Mouse (Mus musculus): ENCODE results near the gene Nos1. TPM values are rescaled to one million over a fixed set of nuclear protein-coding genes. Genes with fewer than 3 reads are reported as not detected.
"Not testable (repeated sequence)": the region's sequence is repeated elsewhere in the genome, so short reads cannot be mapped to it uniquely, and the experiment has no call there.

Nos1 gene
- polyA plus RNA-seq, 1 experiment: 0.15 TPM

DNA sequence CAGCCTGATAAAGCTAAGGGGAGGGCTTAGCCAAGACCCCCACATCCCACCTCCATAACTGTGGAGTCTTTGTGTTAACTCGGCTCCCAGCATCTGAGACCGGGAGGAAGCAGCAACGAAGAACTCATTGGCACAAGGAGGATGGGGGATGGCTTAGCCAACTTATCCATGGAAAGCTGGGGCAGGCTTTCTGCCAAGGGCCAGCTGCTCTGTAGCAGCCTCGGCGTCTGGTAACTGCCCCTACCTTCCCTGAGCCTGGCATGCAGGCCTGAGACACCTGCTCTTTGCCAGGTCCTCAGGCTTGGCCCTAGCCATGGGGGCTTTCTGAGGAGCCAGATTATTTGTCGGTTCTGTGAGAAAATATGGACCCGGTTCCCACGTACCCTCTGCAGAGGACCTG, 93.0 kb downstream of the Nos1 start:
- WGBS: 81% methylated on average over 8 of the region's 8 CpGs
- no peak overlapping the region for H3K27ac ChIP-seq (ENCODE audit: control insufficient read depth, insufficient read depth, low read depth, low read length, poor library complexity)
- H3K4me1 ChIP-seq (ENCODE audit: control insufficient read depth, insufficient read depth, low read length): no peaks in the 10 kb centered on the region
- no peak overlapping the region for H3K4me3 ChIP-seq (replicated peaks; ENCODE audit: control insufficient read depth, low read depth, low read length)
- TF ChIP-seq POLR2A (IDR thresholded peaks at IDR 0.05; ENCODE audit: borderline replicate concordance, control insufficient read depth, low read depth, low read length): no peak
- no peak for TF ChIP-seq CTCF (IDR thresholded peaks at IDR 0.05; ENCODE audit: control insufficient read depth, insufficient read depth, low read length)

DNA sequence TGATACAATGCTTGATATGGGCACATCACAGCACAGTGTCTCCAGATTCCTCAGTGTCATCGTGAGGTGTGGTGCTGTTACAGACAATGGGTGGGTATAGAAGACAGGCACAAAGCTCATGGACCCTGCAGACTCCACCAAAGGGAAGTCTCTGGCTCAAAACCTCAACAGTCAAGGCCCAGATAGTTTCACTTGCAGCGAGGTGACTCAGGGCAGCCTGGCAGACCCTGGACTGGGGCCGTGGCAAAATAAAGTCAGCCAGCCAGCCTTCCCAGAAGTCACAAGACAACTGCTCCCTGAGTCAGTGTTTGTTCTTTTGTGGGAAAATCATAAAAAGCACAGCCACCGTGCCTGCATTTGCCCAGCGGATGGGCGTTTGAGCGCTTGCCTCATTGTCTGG, 93.4 kb downstream of the Nos1 start:
- TF ChIP-seq CTCF (IDR thresholded peaks at IDR 0.05; ENCODE audit: control insufficient read depth, insufficient read depth, low read length) (no peak), POLR2A (IDR thresholded peaks at IDR 0.05; ENCODE audit: borderline replicate concordance, control insufficient read depth, low read depth, low read length) (no peak)
- Histone ChIP-seq H3K4me1 (ENCODE audit: control insufficient read depth, insufficient read depth, low read length) (no peaks in the 10 kb centered on the region), H3K27ac (ENCODE audit: control insufficient read depth, insufficient read depth, low read depth, low read length, poor library complexity) (no peak overlapping the region), H3K4me3 (replicated peaks; ENCODE audit: control insufficient read depth, low read depth, low read length) (no peak overlapping the region)
- WGBS: 82% methylated on average over 7 of the region's 7 CpGs

- WGBS: 38% methylated on average over 14 of the region's 14 CpGs
- Histone ChIP-seq H3K4me1 (ENCODE audit: control insufficient read depth, insufficient read depth, low read length) (no peaks in the 10 kb centered on the region), H3K4me3 (replicated peaks; ENCODE audit: control insufficient read depth, low read depth, low read length) (no peak overlapping the region), H3K27ac (ENCODE audit: control insufficient read depth, insufficient read depth, low read depth, low read length, poor library complexity) (no peak overlapping the region)
- TF ChIP-seq CTCF (IDR thresholded peaks at IDR 0.05; ENCODE audit: control insufficient read depth, insufficient read depth, low read length): no peak
- TF ChIP-seq POLR2A (IDR thresholded peaks at IDR 0.05; ENCODE audit: borderline replicate concordance, control insufficient read depth, low read depth, low read length): no peak
These were observed 98.3 kb downstream of the Nos1 start for GRCm38 (mm10) chr5:117879136-117879535.

GRCm38 (mm10) chr5:117880916-117881555, 100.2 kb downstream of the Nos1 start:
- TF ChIP-seq CTCF (IDR thresholded peaks at IDR 0.05; ENCODE audit: control insufficient read depth, insufficient read depth, low read length) (no peak), POLR2A (IDR thresholded peaks at IDR 0.05; ENCODE audit: borderline replicate concordance, control insufficient read depth, low read depth, low read length) (no peak)
- WGBS: 87% methylated on average over 9 of the region's 9 CpGs
- H3K27ac ChIP-seq (ENCODE audit: control insufficient read depth, insufficient read depth, low read depth, low read length, poor library complexity): no peak overlapping the region
- H3K4me3 ChIP-seq (replicated peaks; ENCODE audit: control insufficient read depth, low read depth, low read length): no peak overlapping the region
- H3K4me1 ChIP-seq (ENCODE audit: control insufficient read depth, insufficient read depth, low read length): no peaks in the 10 kb centered on the region

- not testable (repeated sequence) for H3K4me1 ChIP-seq (ENCODE audit: control insufficient read depth, insufficient read depth, low read length); H3K4me3 ChIP-seq (replicated peaks; ENCODE audit: control insufficient read depth, low read depth, low read length); H3K27ac ChIP-seq (ENCODE audit: control insufficient read depth, insufficient read depth, low read depth, low read length, poor library complexity)
- 47% methylated on average over 1 of the region's 1 CpGs for WGBS
These were observed 101.6 kb downstream of the Nos1 start for GRCm38 (mm10) chr5:117882411-117882810.

DNA sequence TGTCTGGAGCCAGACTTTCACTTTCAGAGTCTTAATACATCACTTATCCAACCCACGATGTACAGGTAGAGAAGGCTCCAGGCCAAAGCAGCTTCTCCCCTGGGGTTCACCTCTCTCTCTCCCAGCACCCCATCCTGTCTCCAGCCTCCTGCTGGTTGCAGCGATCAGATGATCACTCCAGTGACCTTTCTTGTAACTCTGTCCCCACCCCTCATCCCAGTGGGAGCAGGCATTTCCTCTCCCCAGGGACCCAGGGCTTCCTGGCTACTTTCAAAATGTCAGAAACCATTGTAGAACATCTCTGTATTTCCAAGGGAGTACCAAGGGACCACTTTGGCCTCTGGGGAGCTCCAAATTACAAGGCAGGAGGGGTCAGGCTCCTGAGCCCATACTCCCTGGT, 104.2 kb downstream of the Nos1 start:
- 52% methylated on average over 2 of the region's 2 CpGs for WGBS
- TF ChIP-seq CTCF (IDR thresholded peaks at IDR 0.05; ENCODE audit: control insufficient read depth, insufficient read depth, low read length) (no peak), POLR2A (IDR thresholded peaks at IDR 0.05; ENCODE audit: borderline replicate concordance, control insufficient read depth, low read depth, low read length) (no peak)
- Histone ChIP-seq H3K4me3 (replicated peaks; ENCODE audit: control insufficient read depth, low read depth, low read length) (no peak overlapping the region), H3K4me1 (ENCODE audit: control insufficient read depth, insufficient read depth, low read length) (no peaks in the 10 kb centered on the region), H3K27ac (ENCODE audit: control insufficient read depth, insufficient read depth, low read depth, low read length, poor library complexity) (no peak overlapping the region)

GRCm38 (mm10) chr5:117888126-117888525, 107.3 kb downstream of the Nos1 start:
- no peaks in the 10 kb centered on the region for H3K4me1 ChIP-seq (ENCODE audit: control insufficient read depth, insufficient read depth, low read length)
- TF ChIP-seq CTCF (IDR thresholded peaks at IDR 0.05; ENCODE audit: control insufficient read depth, insufficient read depth, low read length): no peak
- TF ChIP-seq POLR2A (IDR thresholded peaks at IDR 0.05; ENCODE audit: borderline replicate concordance, control insufficient read depth, low read depth, low read length): no peak
- 27% methylated on average over 3 of the region's 3 CpGs for WGBS
- H3K4me3 ChIP-seq (replicated peaks; ENCODE audit: control insufficient read depth, low read depth, low read length): no peak overlapping the region
- H3K27ac ChIP-seq (ENCODE audit: control insufficient read depth, insufficient read depth, low read depth, low read length, poor library complexity): no peak overlapping the region

DNA sequence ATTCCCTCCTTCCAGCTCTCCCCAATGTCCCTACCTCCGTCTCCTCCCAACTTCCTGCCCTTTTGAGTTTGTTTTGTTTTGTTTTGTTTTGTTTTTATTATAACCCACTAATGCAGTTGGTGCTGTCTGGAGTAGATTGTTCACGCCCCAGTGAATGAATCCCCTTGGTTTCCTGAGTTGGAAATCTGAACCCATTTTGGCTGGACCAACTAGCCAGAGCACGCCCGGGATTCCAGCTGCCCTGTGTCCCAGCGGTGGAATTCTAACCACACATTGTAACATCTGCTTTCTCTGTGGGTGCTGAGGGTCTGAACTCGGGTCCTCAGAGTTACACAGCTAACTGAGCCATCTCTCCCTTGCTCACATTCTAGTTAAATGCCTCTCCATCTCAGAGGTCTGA, 108.1 kb downstream of the Nos1 start:
- no peak overlapping the region for H3K4me3 ChIP-seq (replicated peaks; ENCODE audit: control insufficient read depth, low read depth, low read length)
- no peak overlapping the region for H3K27ac ChIP-seq (ENCODE audit: control insufficient read depth, insufficient read depth, low read depth, low read length, poor library complexity)
- WGBS: 60% methylated on average over 6 of the region's 6 CpGs
- TF ChIP-seq CTCF (IDR thresholded peaks at IDR 0.05; ENCODE audit: control insufficient read depth, insufficient read depth, low read length) (no peak), POLR2A (IDR thresholded peaks at IDR 0.05; ENCODE audit: borderline replicate concordance, control insufficient read depth, low read depth, low read length) (no peak)
- no peaks in the 10 kb centered on the region for H3K4me1 ChIP-seq (ENCODE audit: control insufficient read depth, insufficient read depth, low read length)

DNA sequence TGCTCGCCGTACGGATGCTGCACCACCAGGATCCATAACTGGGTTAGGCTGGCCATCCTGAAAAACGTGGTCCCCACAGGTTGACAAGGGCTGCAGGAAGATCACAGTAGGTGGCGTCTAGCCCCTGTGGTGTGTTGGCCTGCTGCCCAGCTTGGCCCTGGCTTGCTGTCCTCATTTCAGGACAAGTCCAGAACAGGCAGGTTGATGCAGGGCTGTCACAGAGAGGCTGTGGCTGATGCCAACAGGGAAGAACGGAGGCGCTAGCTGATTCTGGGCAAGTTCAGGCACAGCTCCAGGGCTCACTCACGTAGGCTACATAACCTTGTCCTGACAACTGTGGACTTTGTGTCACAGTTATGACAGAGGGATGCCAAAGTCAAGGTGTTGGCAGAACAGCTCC, 108.7 kb downstream of the Nos1 start:
- Histone ChIP-seq H3K27ac (ENCODE audit: control insufficient read depth, insufficient read depth, low read depth, low read length, poor library complexity) (no peak overlapping the region), H3K4me1 (ENCODE audit: control insufficient read depth, insufficient read depth, low read length) (no peaks in the 10 kb centered on the region), H3K4me3 (replicated peaks; ENCODE audit: control insufficient read depth, low read depth, low read length) (no peak overlapping the region)
- TF ChIP-seq CTCF (IDR thresholded peaks at IDR 0.05; ENCODE audit: control insufficient read depth, insufficient read depth, low read length) (no peak), POLR2A (IDR thresholded peaks at IDR 0.05; ENCODE audit: borderline replicate concordance, control insufficient read depth, low read depth, low read length) (no peak)
- WGBS: 76% methylated on average over 8 of the region's 8 CpGs
